Mouse (Mus musculus) inflammation-experienced regulatory T-cells (primary cell): ENCODE results near the gene Micall2. TPM values are rescaled to one million over a fixed set of nuclear protein-coding genes. Genes with fewer than 3 reads are reported as not detected.

Experiments used
- polyA plus RNA-seq, 2 experiments: library from polyadenylated mRNA; unstranded; fragments of 100-300 nt; shearing (Covaris generic); gene quantifications; one replicate each; pipeline ENCODE4 v1.2.1; 2017

Gene Micall2
- polyA plus RNA-seq: under 1 TPM in 1 of 2 experiments, not detected in 1; 0.16 TPM

DNA sequence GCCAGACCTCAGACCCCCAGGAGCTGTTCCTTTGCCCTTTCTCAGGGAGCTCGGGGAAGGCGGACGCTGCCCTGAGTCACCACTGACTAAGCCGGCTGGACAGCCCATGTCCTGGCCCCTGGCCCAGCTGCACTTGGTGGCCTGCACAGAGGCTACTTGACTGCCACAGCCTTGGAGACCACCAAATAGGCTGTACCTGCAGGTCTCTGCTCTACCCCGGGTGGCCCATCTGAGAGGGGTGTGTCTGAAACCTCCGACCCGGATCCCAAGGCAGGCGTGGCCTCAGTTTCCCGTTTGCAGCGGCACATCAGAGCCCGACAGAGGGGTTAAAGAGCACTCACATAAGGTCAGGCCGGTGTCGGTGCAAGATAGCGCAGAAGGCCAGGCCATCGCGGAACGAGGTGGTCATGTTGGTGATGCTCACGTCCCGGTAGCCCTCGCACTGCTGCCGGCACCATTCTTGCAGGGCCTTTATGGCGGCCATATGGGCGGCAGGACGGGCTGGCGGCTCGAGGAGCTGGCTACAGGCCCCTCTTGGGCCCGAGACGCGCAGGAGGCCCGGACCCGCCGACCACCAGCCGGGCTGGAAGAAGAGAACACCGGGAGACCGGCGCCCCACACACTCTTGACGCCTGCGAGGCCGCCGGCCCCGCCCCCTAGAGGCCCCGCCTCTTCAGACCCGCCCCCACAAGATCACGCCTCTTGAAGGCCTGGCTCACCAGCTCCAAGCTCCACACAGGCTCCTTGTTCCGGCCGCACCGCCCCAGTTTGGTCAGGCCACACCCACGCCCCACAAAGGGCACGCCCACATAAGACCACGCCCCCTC lies at the start of gene Micall2:
Micall2 (minus strand) TSS at position 660 of the 827 bp plus-strand sequence.

GRCm38 (mm10) chr5:139775216-139775926 lies 39.2 kb upstream of the Micall2 start, which contains the start of gene Ints1:
Ints1 (minus strand) TSS chr5:139775674.

Other genes starting within 250 kb of the Micall2 start
- under 1 TPM; 0.13 to 0.97 TPM for gene Uncx, start 192.8 kb downstream of the Micall2 start, polyA plus RNA-seq
- 10 to 100 TPM; 31.4 to 47.7 TPM for gene Ints1, start 39.3 kb upstream of the Micall2 start, polyA plus RNA-seq
- gene Mafk, start 55.2 kb upstream of the Micall2 start, polyA plus RNA-seq: 10 to 100 TPM; 31.9 to 35.0 TPM
- gene Tmem184a, start 83.6 kb upstream of the Micall2 start, polyA plus RNA-seq: 1 to 10 TPM in 1 of 2 experiments, under 1 TPM in 1; 0.25 to 1.0 TPM
- under 1 TPM in 1 of 2 experiments, not detected in 1; 0.76 TPM for gene Gm26938, start 90.1 kb upstream of the Micall2 start, polyA plus RNA-seq
- 10 to 100 TPM; 46.9 to 56.4 TPM for gene Psmg3, start 90.5 kb upstream of the Micall2 start, polyA plus RNA-seq
- gene Elfn1, start 171.6 kb upstream of the Micall2 start, polyA plus RNA-seq: under 1 TPM in 1 of 2 experiments, not detected in 1; 0.11 TPM